Comparison of ENCODE assay signal across 22 mouse cellular contexts in the genomic region with DNA sequence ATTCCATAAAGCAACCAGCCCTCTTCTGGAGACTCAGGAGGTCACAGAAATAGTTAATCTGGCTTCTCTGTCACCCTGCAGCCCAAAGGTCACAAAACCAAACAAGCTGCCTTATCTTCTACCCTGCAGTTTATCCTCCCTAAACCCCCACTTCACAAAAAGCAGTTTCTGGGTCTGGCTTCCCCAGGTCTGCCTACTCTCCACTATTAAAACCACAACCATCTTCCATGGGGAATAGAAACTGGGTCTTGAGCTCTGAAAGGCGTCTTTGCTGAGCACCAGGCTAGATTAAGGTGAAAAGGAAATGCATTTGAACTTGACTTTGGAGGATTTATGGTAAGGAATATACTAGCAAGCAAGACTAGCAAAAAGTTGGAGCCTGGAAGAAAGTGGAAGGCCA.
DNase-seq lines count a peak whose midpoint lies in the region; ATAC-seq and TF ChIP-seq lines count a peak whose summit lies in the region.
"Had no signal": no experiment of that assay in that cellular context is flagged by ENCODE, and none has a peak within 500 bp of the region (broad histone marks: within the 10 kb centered on the region; RNA-seq: fewer than 3 reads in every experiment).

No protein-coding gene starts in this region.

- TF ChIP-seq EP300 in stomach, postnatal 0 days (optimal IDR thresholded peaks at IDR 0.05): no peak

- H3K9me3 ChIP-seq in heart, embryonic 12.5 days (replicated peaks): no peaks in the 10 kb centered on the region
- no peaks in the 10 kb centered on the region for H3K9me3 ChIP-seq in kidney, embryonic 16.5 days (ENCODE audit: low read length)
- no peaks in the 10 kb centered on the region for H3K9me3 ChIP-seq in limb, embryonic 10.5 days (replicated peaks)
- H3K9me3 ChIP-seq in stomach, postnatal 0 days (ENCODE audit: control insufficient read depth, low read length): no peaks in the 10 kb centered on the region
- H3K9me3 ChIP-seq: forebrain, embryonic 10.5 days; limb, embryonic 15.5 days; megakaryocyte, embryonic 14.5 days had no signal

- no peak overlapping the region for H3K4me3 ChIP-seq in heart, embryonic 12.5 days
- no peak overlapping the region for H3K4me3 ChIP-seq in kidney, embryonic 16.5 days (ENCODE audit: low read length)
- H3K4me3 ChIP-seq in limb, embryonic 10.5 days: no peak overlapping the region
- H3K4me3 ChIP-seq in stomach, postnatal 0 days (ENCODE audit: low read depth, low read length): no peak overlapping the region
- H3K4me3 ChIP-seq: forebrain, embryonic 10.5 days; gastrocnemius, adult 2 months; limb, embryonic 15.5 days; megakaryocyte, embryonic 14.5 days had no signal

- H3K4me1 ChIP-seq in heart, embryonic 12.5 days (replicated peaks): peaks cover 47% of the 10 kb centered on the region
- peaks cover 26% of the 10 kb centered on the region for H3K4me1 ChIP-seq in kidney, embryonic 16.5 days (ENCODE audit: insufficient read depth, low read length)
- H3K4me1 ChIP-seq in limb, embryonic 10.5 days: peaks cover 45% of the 10 kb centered on the region
- peaks cover 2% of the 10 kb centered on the region; the same call in 1 of the 2 replicates for H3K4me1 ChIP-seq in stomach, postnatal 0 days (replicated peaks; ENCODE audit: control insufficient read depth, insufficient read depth)

- no peak for ATAC-seq in heart, embryonic 12.5 days (ENCODE audit: insufficient number of reproducible peaks, low FRiP score)
- no peak for ATAC-seq in kidney, embryonic 16.5 days (ENCODE audit: low FRiP score, low TSS enrichment)
- no peak for ATAC-seq in stomach, postnatal 0 days (ENCODE audit: low FRiP score, low TSS enrichment)
- ATAC-seq: lung, postnatal 0 days; midbrain, embryonic 16.5 days had no signal

- peak overlapping the region; percentile 72 for H3K27ac ChIP-seq in heart, embryonic 12.5 days (ENCODE audit: poor library complexity, severe bottlenecking)
- peak overlapping the region; percentile 82 for H3K27ac ChIP-seq in kidney, embryonic 16.5 days (ENCODE audit: low read length)
- 0 out of 2 replicates have a peak overlapping the region, but pooled peaks have one; percentile 25 for H3K27ac ChIP-seq in limb, embryonic 10.5 days
- H3K27ac ChIP-seq in stomach, postnatal 0 days (replicated peaks): 0 out of 2 replicates have a peak overlapping the region, but pooled peaks have one; percentile 24
- H3K27ac ChIP-seq: forebrain, embryonic 10.5 days; gastrocnemius, adult 2 months; hindbrain, embryonic 14.5 days; limb, embryonic 15.5 days had no signal

- H3K9ac ChIP-seq in heart, embryonic 12.5 days: peak overlapping the region; percentile 46; the same call in 1 of the 2 replicates
- H3K9ac ChIP-seq in kidney, embryonic 16.5 days (replicated peaks; ENCODE audit: low read length): no peak overlapping the region
- no peak overlapping the region for H3K9ac ChIP-seq in stomach, postnatal 0 days (ENCODE audit: low read length)
- H3K9ac ChIP-seq: hindbrain, embryonic 14.5 days; limb, embryonic 15.5 days had no signal

- H3K4me2 ChIP-seq in heart, embryonic 12.5 days: peak overlapping the region; percentile 35
- no peak overlapping the region for H3K4me2 ChIP-seq in kidney, embryonic 16.5 days (replicated peaks; ENCODE audit: low read depth, low read length)
- H3K4me2 ChIP-seq in stomach, postnatal 0 days (replicated peaks; ENCODE audit: low read depth): no peak overlapping the region
- H3K4me2 ChIP-seq: hindbrain, embryonic 14.5 days; limb, embryonic 15.5 days had no signal

- 32% methylated on average over 1 of the region's 1 CpGs for WGBS in heart, embryonic 12.5 days
- WGBS in kidney, embryonic 16.5 days: 49% methylated on average over 1 of the region's 1 CpGs
- 42% methylated on average over 1 of the region's 1 CpGs for WGBS in limb, embryonic 10.5 days
- WGBS in stomach, postnatal 0 days: 53% methylated on average over 1 of the region's 1 CpGs

- DNase-seq in heart, adult 9 months (ENCODE audit: low spot score in 2 of 2): no peak
- no peak for DNase-seq in kidney, postnatal 10 days
- DNase-seq in limb, embryonic 10.5 days (ENCODE audit: low spot score): no peak
- DNase-seq in stomach, postnatal 0 days (ENCODE audit: low spot score): no peak
- no peak for DNase-seq in right cerebral cortex, postnatal 36 days (ENCODE audit: low spot score in 2 of 2)
- no peak for DNase-seq in adrenal gland, postnatal 36 days
- DNase-seq: adrenal gland, postnatal 25 days; B cell, adult 2 months; cerebellum, adult 11-12 months; cerebellum, postnatal 25 days; gastrocnemius, adult 2 months; kidney, adult 18-20 months; right cerebral cortex, postnatal 14 days; thymus, postnatal 14 days had no signal

- TF ChIP-seq CTCF in stomach, postnatal 0 days (IDR thresholded peaks at IDR 0.05; ENCODE audit: low read depth): no peak

- H3K27me3 ChIP-seq in heart, embryonic 12.5 days (replicated peaks): no peaks in the 10 kb centered on the region
- no peaks in the 10 kb centered on the region for H3K27me3 ChIP-seq in kidney, embryonic 16.5 days (ENCODE audit: insufficient read depth, low read length)
- H3K27me3 ChIP-seq in limb, embryonic 10.5 days (ENCODE audit: low read depth, poor library complexity, severe bottlenecking): no peaks in the 10 kb centered on the region
- H3K27me3 ChIP-seq in stomach, postnatal 0 days (ENCODE audit: control insufficient read depth, insufficient read depth, low read length): no peaks in the 10 kb centered on the region
- H3K27me3 ChIP-seq: limb, embryonic 15.5 days had no signal

- no peaks in the 10 kb centered on the region for H3K36me3 ChIP-seq in heart, embryonic 12.5 days
- H3K36me3 ChIP-seq in kidney, embryonic 16.5 days (ENCODE audit: insufficient read depth, low read length): no peaks in the 10 kb centered on the region
- H3K36me3 ChIP-seq in limb, embryonic 10.5 days: no peaks in the 10 kb centered on the region
- H3K36me3 ChIP-seq in stomach, postnatal 0 days (ENCODE audit: control insufficient read depth, insufficient read depth, low read length): no peaks in the 10 kb centered on the region
- H3K36me3 ChIP-seq: forebrain, embryonic 10.5 days; limb, embryonic 15.5 days had no signal

Comparison
In these comparisons a context has a peak if more than half of its experiments do, and no peak if none do; other contexts are left out.
1. H3K27ac ChIP-seq: peak in every context shown above with its lines; median percentile 82 in kidney, embryonic 16.5 days; 72 in heart, embryonic 12.5 days; 25 in limb, embryonic 10.5 days; 24 in stomach, postnatal 0 days.